Mouse (Mus musculus) fat pad, adult 2 months (tissue): ENCODE data around the gene Slc24a3.

ENCODE experiments used
- DNase-seq: peaks from one replicate; pipeline ENCODE4 v3.0.0-alpha.2; 2011; ENCODE audit warnings: low read depth, low spot score; ENCODE audit errors: extremely low read depth

Slc24a3 gene

GRCm38 (mm10) chr2:145420967-145421888 lies 253.7 kb downstream of the Slc24a3 start:
- DNase-seq = no peak

GRCm38 (mm10) chr2:145421889-145422212 lies 254.3 kb downstream of the Slc24a3 start:
- DNase-seq = no peak

- no peak for DNase-seq
Observed at GRCm38 (mm10) chr2:145429982-145430381, 262.4 kb downstream of the Slc24a3 start.

- DNase-seq = no peak
Observed at GRCm38 (mm10) chr2:145434068-145434467, 266.5 kb downstream of the Slc24a3 start.

- DNase-seq = no peak
Observed at GRCm38 (mm10) chr2:145438336-145438735, 270.8 kb downstream of the Slc24a3 start.

- DNase-seq = no peak
Observed at GRCm38 (mm10) chr2:145439755-145440154, 272.2 kb downstream of the Slc24a3 start.

GRCm38 (mm10) chr2:145457106-145457747 lies 289.7 kb downstream of the Slc24a3 start:
- DNase-seq = no peak

- peak; percentile 13 for DNase-seq
Observed at GRCm38 (mm10) chr2:145460854-145461423, 293.4 kb downstream of the Slc24a3 start.

GRCm38 (mm10) chr2:145462253-145462652 lies 294.7 kb downstream of the Slc24a3 start:
- DNase-seq = no peak

GRCm38 (mm10) chr2:145468701-145469325 lies 301.3 kb downstream of the Slc24a3 start:
- DNase-seq = no peak

GRCm38 (mm10) chr2:145477484-145477883 lies 309.9 kb downstream of the Slc24a3 start:
- DNase-seq = no peak

- no peak for DNase-seq
Observed at GRCm38 (mm10) chr2:145479676-145480075, 312.1 kb downstream of the Slc24a3 start.

- no peak for DNase-seq
Observed at GRCm38 (mm10) chr2:145500231-145500630, 332.7 kb downstream of the Slc24a3 start.

- DNase-seq = no peak
Observed at GRCm38 (mm10) chr2:145501472-145501871, 333.9 kb downstream of the Slc24a3 start.

GRCm38 (mm10) chr2:145507702-145508101 lies 340.1 kb downstream of the Slc24a3 start:
- DNase-seq = peak; percentile 49

GRCm38 (mm10) chr2:145510650-145511225 lies 343.2 kb downstream of the Slc24a3 start:
- DNase-seq = no peak

- DNase-seq = no peak
Observed at GRCm38 (mm10) chr2:145515956-145516355, 348.4 kb downstream of the Slc24a3 start.

GRCm38 (mm10) chr2:145517346-145517745 lies 349.8 kb downstream of the Slc24a3 start:
- no peak for DNase-seq

- no peak for DNase-seq
Observed at GRCm38 (mm10) chr2:145522017-145522416, 354.5 kb downstream of the Slc24a3 start.

GRCm38 (mm10) chr2:145523381-145523780 lies 355.8 kb downstream of the Slc24a3 start:
- no peak for DNase-seq

GRCm38 (mm10) chr2:145527151-145527550 lies 359.6 kb downstream of the Slc24a3 start:
- no peak for DNase-seq
